Mouse (Mus musculus) kidney, embryonic 15.5 days (tissue): ENCODE data around the gene Camta1. TPM values are rescaled to one million over a fixed set of nuclear protein-coding genes. Genes with fewer than 3 reads are reported as not detected.

ENCODE experiments used
- ATAC-seq: fragments of 200-750 bp; cut with Nextera tagmentation; replicated peaks from 2 replicates; pipeline ENCODE4 v1.8.0; 2017; ENCODE audit warnings: moderate TSS enrichment; ENCODE audit not compliant: low FRiP score
- H3K27ac ChIP-seq: fragments of 300-500 bp; sonication (generic); 2 replicates; pipeline ENCODE4 v1.5.1; 2015; ENCODE audit warnings: mild to moderate bottlenecking, inconsistent platforms
- H3K27me3 ChIP-seq: fragments of 300-500 bp; sonication (generic); 2 replicates; pipeline ENCODE4 v1.6.1; 2015; ENCODE audit warnings: inconsistent platforms
- H3K36me3 ChIP-seq: fragments of 300-500 bp; sonication (generic); 2 replicates; pipeline ENCODE4 v1.6.1; 2015; ENCODE audit warnings: inconsistent platforms
- H3K4me1 ChIP-seq: fragments of 300-500 bp; sonication (generic); 2 replicates; pipeline ENCODE4 v1.6.1; 2015; ENCODE audit warnings: inconsistent platforms
- H3K4me2 ChIP-seq: fragments of 300-500 bp; sonication (generic); 2 replicates; pipeline ENCODE4 v1.6.1; 2015; ENCODE audit warnings: moderate library complexity, mild to moderate bottlenecking, inconsistent platforms
- H3K4me3 ChIP-seq: fragments of 300-500 bp; sonication (generic); replicated peaks from 2 replicates; pipeline ENCODE4 v1.5.1; 2015; ENCODE audit warnings: mild to moderate bottlenecking, inconsistent platforms
- H3K9ac ChIP-seq: fragments of 300-500 bp; sonication (generic); 2 replicates; pipeline ENCODE4 v1.6.1; 2015; ENCODE audit warnings: mild to moderate bottlenecking, inconsistent platforms
- H3K9me3 ChIP-seq: fragments of 300-500 bp; sonication (generic); replicated peaks from 2 replicates; pipeline ENCODE4 v1.6.1; 2016; ENCODE audit warnings: inconsistent platforms
- WGBS: fragments of 180-500 bp; shearing (Covaris S2); methylation state at CpG from one replicate; pipeline ENCODE4 v1.1.7; 2015; ENCODE audit warnings: mixed read lengths; 5-methylcytosine and 5-hydroxymethylcytosine counted together
- polyA plus RNA-seq: library from polyadenylated mRNA; unstranded; fragments of >200 nt; fragmentation: Nextera tagmentation; extraction: Ambion mirVana; gene quantifications from 2 replicates; pipeline ENCODE4 v1.2.1, GENCODE M21; 2015

Gene Camta1
- polyA plus RNA-seq, 1 experiment from 2014 or later = 87.9 TPM

GRCm38 (mm10) chr4:151243445-151243844 is 618.2 kb downstream of the Camta1 start:
- Histone ChIP-seq H3K4me2 (no peak overlapping the region), H3K4me1 (peaks cover 10% of the 10 kb centered on the region; the same call in 1 of the 2 replicates), H3K9me3 (no peaks in the 10 kb centered on the region), H3K27me3 (peaks cover 14% of the 10 kb centered on the region), H3K36me3 (no peaks in the 10 kb centered on the region), H3K27ac (no peak overlapping the region), H3K4me3 (no peak overlapping the region), H3K9ac (no peak overlapping the region)
- WGBS = 57% methylated on average over 9 of the region's 9 CpGs
- ATAC-seq = no peak

- no peak for ATAC-seq
- no peaks in the 10 kb centered on the region for H3K36me3 ChIP-seq
- peaks cover 14% of the 10 kb centered on the region for H3K27me3 ChIP-seq
- no peak overlapping the region for H3K27ac ChIP-seq
- no peak overlapping the region for H3K4me3 ChIP-seq
- no peaks in the 10 kb centered on the region for H3K9me3 ChIP-seq
- WGBS = 10% methylated on average over 12 of the region's 12 CpGs
- H3K9ac ChIP-seq = no peak overlapping the region
- H3K4me2 ChIP-seq = no peak overlapping the region
- H3K4me1 ChIP-seq = peaks cover 10% of the 10 kb centered on the region; the same call in 1 of the 2 replicates
Measured at GRCm38 (mm10) chr4:151242751-151243150, 618.9 kb downstream of the Camta1 start.

GRCm38 (mm10) chr4:151240465-151240864 is 621.2 kb downstream of the Camta1 start:
- Histone ChIP-seq H3K4me1 (peaks cover 10% of the 10 kb centered on the region; the same call in 1 of the 2 replicates), H3K9ac (no peak overlapping the region), H3K27me3 (peaks cover 14% of the 10 kb centered on the region), H3K4me2 (no peak overlapping the region), H3K27ac (no peak overlapping the region), H3K9me3 (no peaks in the 10 kb centered on the region), H3K4me3 (no peak overlapping the region), H3K36me3 (no peaks in the 10 kb centered on the region)
- ATAC-seq = no peak
- 82% methylated on average over 5 of the region's 5 CpGs for whole genome bisulfite sequencing

- whole genome bisulfite sequencing = 80% methylated on average over 19 of the region's 19 CpGs
Measured at GRCm38 (mm10) chr4:151238970-151239684, 622.5 kb downstream of the Camta1 start.

GRCm38 (mm10) chr4:151237501-151237900 is 624.2 kb downstream of the Camta1 start:
- peaks cover 3% of the 10 kb centered on the region; the same call in 1 of the 2 replicates for H3K4me1 ChIP-seq
- H3K4me3 ChIP-seq = no peak overlapping the region
- no peaks in the 10 kb centered on the region for H3K27me3 ChIP-seq
- H3K4me2 ChIP-seq = no peak overlapping the region
- H3K9ac ChIP-seq = no peak overlapping the region
- no peaks in the 10 kb centered on the region for H3K36me3 ChIP-seq
- WGBS = 19% methylated on average over 3 of the region's 3 CpGs
- no peaks in the 10 kb centered on the region for H3K9me3 ChIP-seq
- no peak overlapping the region for H3K27ac ChIP-seq
- ATAC-seq = no peak

More at GRCm38 (mm10) chr4:151238970-151239684, 622.5 kb downstream of the Camta1 start:
- H3K27me3 ChIP-seq = peaks cover 5% of the 10 kb centered on the region
- ATAC-seq = no peak
- H3K9ac ChIP-seq = no peak overlapping the region
- H3K27ac ChIP-seq = no peak overlapping the region
- no peaks in the 10 kb centered on the region for H3K9me3 ChIP-seq
- no peak overlapping the region for H3K4me3 ChIP-seq
- no peaks in the 10 kb centered on the region for H3K36me3 ChIP-seq
- H3K4me2 ChIP-seq = no peak overlapping the region
- H3K4me1 ChIP-seq = peaks cover 10% of the 10 kb centered on the region; the same call in 1 of the 2 replicates

- no peak overlapping the region for H3K4me3 ChIP-seq
- WGBS = 70% methylated on average over 4 of the region's 4 CpGs
- ATAC-seq = no peak
- H3K27ac ChIP-seq = no peak overlapping the region
- no peak overlapping the region for H3K9ac ChIP-seq
- H3K9me3 ChIP-seq = no peaks in the 10 kb centered on the region
- no peak overlapping the region for H3K4me2 ChIP-seq
- no peaks in the 10 kb centered on the region for H3K27me3 ChIP-seq
- H3K4me1 ChIP-seq = peaks cover 8% of the 10 kb centered on the region; the same call in 1 of the 2 replicates
- H3K36me3 ChIP-seq = no peaks in the 10 kb centered on the region
Measured at GRCm38 (mm10) chr4:151234981-151235380, 626.7 kb downstream of the Camta1 start.

- Histone ChIP-seq H3K36me3 (no peaks in the 10 kb centered on the region), H3K4me2 (no peak overlapping the region), H3K27ac (no peak overlapping the region), H3K4me1 (peaks cover 8% of the 10 kb centered on the region; the same call in 1 of the 2 replicates), H3K9me3 (no peaks in the 10 kb centered on the region), H3K4me3 (no peak overlapping the region), H3K9ac (no peak overlapping the region), H3K27me3 (no peaks in the 10 kb centered on the region)
- ATAC-seq = no peak
- 82% methylated on average over 3 of the region's 3 CpGs for WGBS
Measured at GRCm38 (mm10) chr4:151232028-151232427, 629.6 kb downstream of the Camta1 start.

- Histone ChIP-seq H3K36me3 (no peaks in the 10 kb centered on the region), H3K27ac (no peak overlapping the region), H3K9me3 (no peaks in the 10 kb centered on the region), H3K27me3 (0 out of 2 replicates have a peak, but pooled peaks cover 5% of the 10 kb centered on the region), H3K9ac (no peak overlapping the region), H3K4me3 (no peak overlapping the region), H3K4me2 (no peak overlapping the region), H3K4me1 (peaks cover 12% of the 10 kb centered on the region; the same call in 1 of the 2 replicates)
- ATAC-seq = no peak
- WGBS = 36% methylated on average over 6 of the region's 6 CpGs
Measured at GRCm38 (mm10) chr4:151229073-151229472, 632.6 kb downstream of the Camta1 start.

- Histone ChIP-seq H3K36me3 (no peaks in the 10 kb centered on the region), H3K27ac (no peak overlapping the region), H3K4me2 (no peak overlapping the region), H3K9ac (no peak overlapping the region), H3K27me3 (0 out of 2 replicates have a peak, but pooled peaks cover 12% of the 10 kb centered on the region), H3K4me3 (no peak overlapping the region), H3K9me3 (no peaks in the 10 kb centered on the region), H3K4me1 (peaks cover 20% of the 10 kb centered on the region; the same call in 1 of the 2 replicates)
- 22% methylated on average over 9 of the region's 9 CpGs for WGBS
- ATAC-seq = no peak
Measured at GRCm38 (mm10) chr4:151226496-151226895, 635.2 kb downstream of the Camta1 start.

GRCm38 (mm10) chr4:151224017-151224416 is 637.7 kb downstream of the Camta1 start:
- WGBS = 57% methylated on average over 12 of the region's 12 CpGs
- H3K36me3 ChIP-seq = no peaks in the 10 kb centered on the region
- ATAC-seq = no peak

GRCm38 (mm10) chr4:151223263-151223996 is 638.2 kb downstream of the Camta1 start:
- H3K4me1 ChIP-seq = peaks cover 21% of the 10 kb centered on the region; the same call in 1 of the 2 replicates
- 57% methylated on average over 13 of the region's 13 CpGs for WGBS
- H3K27me3 ChIP-seq = 0 out of 2 replicates have a peak, but pooled peaks cover 12% of the 10 kb centered on the region
- no peak overlapping the region for H3K27ac ChIP-seq
- H3K4me2 ChIP-seq = no peak overlapping the region
- no peak overlapping the region for H3K9ac ChIP-seq
- no peaks in the 10 kb centered on the region for H3K36me3 ChIP-seq
- no peak overlapping the region for H3K4me3 ChIP-seq
- H3K9me3 ChIP-seq = no peaks in the 10 kb centered on the region
- no peak; the same call in 1 of the 2 replicates for ATAC-seq

More at GRCm38 (mm10) chr4:151224017-151224416, 637.7 kb downstream of the Camta1 start:
- Histone ChIP-seq H3K4me3 (no peak overlapping the region), H3K4me2 (no peak overlapping the region), H3K9me3 (no peaks in the 10 kb centered on the region), H3K27ac (no peak overlapping the region), H3K4me1 (peaks cover 15% of the 10 kb centered on the region; the same call in 1 of the 2 replicates), H3K27me3 (0 out of 2 replicates have a peak, but pooled peaks cover 12% of the 10 kb centered on the region), H3K9ac (no peak overlapping the region)

GRCm38 (mm10) chr4:151222635-151223034 is 639.0 kb downstream of the Camta1 start:
- no peaks in the 10 kb centered on the region for H3K36me3 ChIP-seq
- 17% methylated on average over 10 of the region's 10 CpGs for WGBS
- 0 out of 2 replicates have a peak, but pooled peaks cover 12% of the 10 kb centered on the region for H3K27me3 ChIP-seq
- H3K4me2 ChIP-seq = no peak overlapping the region
- H3K27ac ChIP-seq = no peak overlapping the region
- ATAC-seq = no peak
- no peak overlapping the region for H3K9ac ChIP-seq
- peaks cover 21% of the 10 kb centered on the region; the same call in 1 of the 2 replicates for H3K4me1 ChIP-seq
- H3K9me3 ChIP-seq = no peaks in the 10 kb centered on the region
- H3K4me3 ChIP-seq = no peak overlapping the region
